Mouse (Mus musculus) CD8-positive naive resting alpha-beta T cell, adult 57 days (primary cell): ENCODE measurements around the gene Prr22. TPM values are rescaled to one million over a fixed set of nuclear protein-coding genes. Genes with fewer than 3 reads are reported as not detected.

Source experiments
- total RNA-seq: library from RNA; stranded (reverse); gene quantifications from one replicate; pipeline ENCODE4 v1.2.4, GENCODE M21; 2023

Prr22 gene
- 2.1 TPM for total RNA-seq

GRCm38 (mm10) chr17:56769950-56770349, at the start of gene Prr22:
Gene Prr22 (plus strand): TSS chr17:56770250.

GRCm38 (mm10) chr17:56757416-56758123, 12.5 kb upstream of the Prr22 start, which contains the start of gene Nrtn:
Gene Nrtn (minus strand): TSS chr17:56757530.

GRCm38 (mm10) chr17:56764474-56765354, 5.3 kb upstream of the Prr22 start, which contains the start of gene Dus3l:
Gene Dus3l (plus strand): TSS chr17:56764757.

Other genes with a start within 250 kb of the Prr22 start
- 7.9 TPM for gene Gm20219, start 215.9 kb upstream of the Prr22 start, total RNA-seq
- gene Safb2, start 185.7 kb upstream of the Prr22 start, total RNA-seq, result 438 TPM
- gene Safb, start 185.4 kb upstream of the Prr22 start, total RNA-seq, result 249 TPM
- 78.9 TPM for gene 2410015M20Rik, start 160.5 kb upstream of the Prr22 start, total RNA-seq
- gene Rpl36, start 156.8 kb upstream of the Prr22 start, total RNA-seq, result 2,069 TPM
- 47.3 TPM for gene Lonp1, start 143.4 kb upstream of the Prr22 start, total RNA-seq
- not detected for gene Catsperd, start 142.1 kb upstream of the Prr22 start, total RNA-seq
- gene Ranbp3, start 97.0 kb upstream of the Prr22 start, total RNA-seq, result 111 TPM
- gene Ndufa11, start 52.5 kb upstream of the Prr22 start, total RNA-seq, result 51.5 TPM
- gene Vmac, start 52.2 kb upstream of the Prr22 start, total RNA-seq, result 9.6 TPM
- gene Nrtn, start 12.7 kb upstream of the Prr22 start, total RNA-seq, result not detected
- 60.0 TPM for gene Dus3l, start 5.5 kb upstream of the Prr22 start, total RNA-seq
- 21.6 TPM for gene Rfx2, start 60.8 kb downstream of the Prr22 start, total RNA-seq
- gene Acsbg2, start 104.2 kb downstream of the Prr22 start, total RNA-seq, result not detected
- gene 1700061G19Rik, start 105.2 kb downstream of the Prr22 start, total RNA-seq, result 2.1 TPM
- gene Mllt1, start 165.2 kb downstream of the Prr22 start, total RNA-seq, result 49.0 TPM
- gene Acer1, start 211.9 kb downstream of the Prr22 start, total RNA-seq, result not detected
- 27.6 TPM for gene Clpp, start 220.1 kb downstream of the Prr22 start, total RNA-seq
- 12.2 TPM for gene Alkbh7, start 227.1 kb downstream of the Prr22 start, total RNA-seq
- gene Pspn, start 229.8 kb downstream of the Prr22 start, total RNA-seq, result not detected
- 70.0 TPM for gene Gtf2f1, start 241.0 kb downstream of the Prr22 start, total RNA-seq
- not detected for gene Gm17949, start 241.2 kb downstream of the Prr22 start, total RNA-seq